Mouse (Mus musculus) neural tube, embryonic 12.5 days (tissue): ENCODE data around the gene Ccl12. TPM values are rescaled to one million over a fixed set of nuclear protein-coding genes. Genes with fewer than 3 reads are reported as not detected.

Source experiments
- polyA plus RNA-seq: library from polyadenylated mRNA; unstranded; fragments of >200 nt; fragmentation: Nextera tagmentation; extraction: Ambion mirVana; gene quantifications from 2 replicates; pipeline ENCODE4 v1.2.1, GENCODE M21; 2016

Ccl12 gene
- polyA plus RNA-seq, 1 experiment from 2014 or later, result 1.9 TPM

Other genes starting within 250 kb of the Ccl12 start
- 0.06 and 0.13 TPM in 2 replicates for gene 5530401A14Rik, start 241.2 kb upstream of the Ccl12 start, polyA plus RNA-seq
- 6.6 and 8.4 TPM in 2 replicates for gene Asic2, start 133.4 kb upstream of the Ccl12 start, polyA plus RNA-seq
- 2.7 and 3.6 TPM in 2 replicates for gene Ccl2, start 66.3 kb upstream of the Ccl12 start, polyA plus RNA-seq
- not detected in 2 replicates for gene Gm17268, start 63.3 kb upstream of the Ccl12 start, polyA plus RNA-seq
- gene Ccl7, start 56.1 kb upstream of the Ccl12 start, polyA plus RNA-seq, result 1.7 and 2.4 TPM in 2 replicates
- gene Ccl11, start 44.0 kb upstream of the Ccl12 start, polyA plus RNA-seq, result 0.24 and 0.31 TPM in 2 replicates
- not detected in 2 replicates for gene Ccl8, start 13.3 kb downstream of the Ccl12 start, polyA plus RNA-seq
- gene Ccl1, start 203.8 kb downstream of the Ccl12 start, polyA plus RNA-seq, result not detected in 2 replicates